Mouse (Mus musculus) intestine, embryonic 16.5 days (tissue): Measurements from ENCODE around the gene Pou2f1. TPM values are rescaled to one million over a fixed set of nuclear protein-coding genes. Genes with fewer than 3 reads are reported as not detected.

Experiments used
- ATAC-seq: fragments of 200-750 bp; cut with Nextera tagmentation; 2 replicates; pipeline ENCODE4 v1.8.0; 2017; ENCODE audit warnings: moderate TSS enrichment, moderate library complexity
- H3K27ac ChIP-seq: fragments of 300-500 bp; sonication (generic); 2 replicates; pipeline ENCODE4 v1.5.1; 2014; ENCODE audit warnings: mild to moderate bottlenecking, low read length
- H3K27me3 ChIP-seq: fragments of 300-500 bp; sonication (generic); replicated peaks from 2 replicates; pipeline ENCODE4 v1.6.1; 2014; ENCODE audit warnings: low read length, control low read depth, mixed read lengths; ENCODE audit not compliant: control insufficient read depth, insufficient read depth
- H3K36me3 ChIP-seq: fragments of 300-500 bp; sonication (generic); 2 replicates; pipeline ENCODE4 v1.6.1; 2014; ENCODE audit warnings: low read length, control low read depth; ENCODE audit not compliant: control insufficient read depth, insufficient read depth
- H3K4me1 ChIP-seq: fragments of 300-500 bp; sonication (generic); 2 replicates; pipeline ENCODE4 v1.6.1; 2014; ENCODE audit warnings: low read length, control low read depth, mixed read lengths; ENCODE audit not compliant: control insufficient read depth, insufficient read depth
- H3K4me2 ChIP-seq: fragments of 300-500 bp; sonication (generic); 2 replicates; pipeline ENCODE4 v1.6.1; 2014; ENCODE audit warnings: low read depth, low read length, control low read depth
- H3K4me3 ChIP-seq: fragments of 300-500 bp; sonication (generic); 2 replicates; pipeline ENCODE4 v1.5.1; 2014; ENCODE audit warnings: mild to moderate bottlenecking, low read length
- H3K9ac ChIP-seq: fragments of 300-500 bp; sonication (generic); 2 replicates; pipeline ENCODE4 v1.6.1; 2014; ENCODE audit warnings: low read depth, low read length
- H3K9me3 ChIP-seq: fragments of 300-500 bp; sonication (generic); 2 replicates; pipeline ENCODE4 v1.6.1; 2016; ENCODE audit warnings: low read length, control low read depth; ENCODE audit not compliant: control insufficient read depth
- WGBS: fragments of 180-500 bp; shearing (Covaris S2); extraction: QIAGEN DNeasy Blood & Tissue Kit; methylation state at CpG from one replicate; pipeline ENCODE4 v1.1.7; 2014; 5-methylcytosine and 5-hydroxymethylcytosine counted together
- polyA plus RNA-seq: library from polyadenylated mRNA; unstranded; fragments of >200 nt; fragmentation: Nextera tagmentation; extraction: Ambion mirVana; gene quantifications from 2 replicates; pipeline ENCODE4 v1.2.1, GENCODE M21; 2015

The Pou2f1 gene
- polyA plus RNA-seq, 1 experiment from 2014 or later: 8.4 TPM

DNA sequence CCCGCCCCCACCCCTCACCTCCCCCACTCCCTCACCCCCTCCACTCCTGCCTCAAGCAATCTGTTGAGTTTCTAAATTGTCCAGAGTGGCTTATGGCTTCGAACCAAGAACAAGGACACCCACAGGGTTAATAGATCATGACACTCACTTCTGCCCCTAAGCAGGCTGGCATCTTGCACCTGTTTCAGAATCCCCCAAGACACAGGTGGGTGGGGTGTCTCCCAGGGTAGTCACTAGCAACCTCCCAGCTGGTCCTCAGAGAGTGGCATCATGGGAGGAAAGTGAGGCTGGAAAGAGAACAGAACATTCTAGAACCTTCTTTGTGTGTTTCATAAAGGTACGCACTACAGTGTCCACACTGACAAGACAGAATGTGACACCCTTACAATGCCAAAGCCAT, 158.9 kb downstream of the Pou2f1 start:
- Histone ChIP-seq H3K27me3 (peaks cover 14% of the 10 kb centered on the region), H3K9me3 (no peaks in the 10 kb centered on the region), H3K27ac (no peak overlapping the region), H3K4me1 (peaks cover 9% of the 10 kb centered on the region), H3K36me3 (no peaks in the 10 kb centered on the region), H3K4me3 (no peak overlapping the region), H3K9ac (no peak overlapping the region), H3K4me2 (no peak overlapping the region)
- ATAC-seq: no peak
- WGBS: 85% methylated on average over 3 of the region's 3 CpGs

DNA sequence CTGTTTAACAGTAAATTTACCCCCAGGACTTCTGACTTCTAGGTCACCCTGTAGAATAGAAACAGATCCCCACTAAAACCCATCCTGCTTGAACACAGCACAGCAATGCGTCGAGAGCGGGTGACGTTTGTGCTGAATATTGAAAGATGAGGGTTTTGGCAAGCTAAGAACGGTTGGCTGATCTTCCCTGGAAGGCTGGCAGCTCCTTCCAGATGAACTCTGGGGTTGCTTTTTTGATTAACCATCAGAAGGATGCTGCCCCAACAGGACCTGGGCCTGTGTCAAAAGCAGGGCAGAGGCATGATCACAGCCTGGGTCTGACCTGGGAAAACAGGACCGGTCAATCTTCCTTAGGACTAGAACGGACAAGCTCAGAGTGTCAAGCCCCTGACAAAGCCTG, 160.3 kb downstream of the Pou2f1 start:
- no peak overlapping the region for H3K4me3 ChIP-seq
- no peak overlapping the region for H3K9ac ChIP-seq
- H3K9me3 ChIP-seq: no peaks in the 10 kb centered on the region
- H3K27ac ChIP-seq: no peak overlapping the region
- 82% methylated on average over 7 of the region's 7 CpGs for WGBS
- H3K4me1 ChIP-seq: peaks cover 17% of the 10 kb centered on the region
- no peak overlapping the region for H3K4me2 ChIP-seq
- no peaks in the 10 kb centered on the region for H3K36me3 ChIP-seq
- peaks cover 14% of the 10 kb centered on the region for H3K27me3 ChIP-seq
- no peak for ATAC-seq

DNA sequence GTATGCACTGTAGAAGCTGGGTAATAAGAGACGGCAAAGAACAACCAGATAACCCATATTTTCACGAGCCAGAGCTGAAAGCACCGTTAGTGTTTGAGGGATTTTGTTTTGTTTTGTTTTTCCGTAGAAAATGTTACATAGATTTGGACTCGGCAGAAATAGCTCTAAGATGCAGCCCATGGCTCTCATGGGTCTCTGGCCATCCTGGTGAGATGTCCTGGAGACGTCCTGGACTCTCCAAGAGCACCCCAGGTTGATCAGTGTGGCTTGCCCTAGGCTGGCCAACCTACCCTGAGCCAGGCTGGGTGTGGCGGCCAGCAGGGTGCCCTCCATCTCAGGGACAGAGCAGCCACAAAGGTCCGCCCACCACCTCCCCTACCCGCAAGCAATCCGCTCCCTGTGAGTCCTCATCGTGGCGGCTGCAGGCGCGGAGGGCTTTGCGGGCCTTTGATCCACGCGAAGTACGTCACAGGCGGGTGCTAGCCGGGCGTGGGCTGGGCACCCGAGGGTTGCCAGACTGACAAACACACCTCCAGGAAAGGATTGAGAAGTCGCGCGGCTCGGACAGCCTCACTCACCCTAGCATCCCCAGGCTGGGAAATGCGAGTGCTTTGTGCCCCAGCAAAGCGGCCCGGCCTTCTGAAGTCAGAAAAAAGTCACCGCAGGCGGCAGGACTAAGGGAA, 161.8 kb downstream of the Pou2f1 start:
- no peaks in the 10 kb centered on the region for H3K9me3 ChIP-seq
- no peaks in the 10 kb centered on the region for H3K36me3 ChIP-seq
- no peak for ATAC-seq
- peak overlapping the region; percentile 47 for H3K4me2 ChIP-seq
- H3K27me3 ChIP-seq: peaks cover 12% of the 10 kb centered on the region
- peak overlapping the region; percentile 57 for H3K9ac ChIP-seq
- H3K27ac ChIP-seq: no peak overlapping the region
- 18% methylated on average over 31 of the region's 31 CpGs for WGBS
- H3K4me3 ChIP-seq: peak overlapping the region; percentile 36
- H3K4me1 ChIP-seq: peaks cover 30% of the 10 kb centered on the region

DNA sequence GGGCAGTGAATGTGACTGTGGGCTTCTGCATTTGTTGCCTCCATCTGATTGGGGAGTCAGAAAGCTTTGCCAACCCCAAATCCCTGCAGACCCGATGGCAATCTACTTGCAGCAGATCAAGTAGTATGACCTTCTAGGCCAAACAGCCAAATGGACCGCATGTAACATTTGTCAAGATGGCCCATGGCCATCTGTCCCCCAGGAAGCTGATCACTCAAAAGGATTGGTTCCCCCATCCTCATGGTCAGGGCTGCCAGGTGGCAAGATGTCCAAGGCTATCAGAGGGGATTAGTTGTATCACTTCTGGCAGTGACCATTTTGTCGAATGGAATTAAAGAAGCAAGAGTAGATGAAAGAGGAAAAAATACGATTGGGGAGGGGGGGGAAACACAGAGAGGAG, 163.3 kb downstream of the Pou2f1 start:
- H3K4me1 ChIP-seq: peaks cover 24% of the 10 kb centered on the region; the same call in 1 of the 2 replicates
- H3K9ac ChIP-seq: no peak overlapping the region
- H3K27me3 ChIP-seq: peaks cover 8% of the 10 kb centered on the region
- WGBS: 82% methylated on average over 4 of the region's 4 CpGs
- H3K4me2 ChIP-seq: no peak overlapping the region
- no peaks in the 10 kb centered on the region for H3K9me3 ChIP-seq
- H3K36me3 ChIP-seq: no peaks in the 10 kb centered on the region
- no peak for ATAC-seq
- no peak overlapping the region for H3K27ac ChIP-seq
- no peak overlapping the region for H3K4me3 ChIP-seq

DNA sequence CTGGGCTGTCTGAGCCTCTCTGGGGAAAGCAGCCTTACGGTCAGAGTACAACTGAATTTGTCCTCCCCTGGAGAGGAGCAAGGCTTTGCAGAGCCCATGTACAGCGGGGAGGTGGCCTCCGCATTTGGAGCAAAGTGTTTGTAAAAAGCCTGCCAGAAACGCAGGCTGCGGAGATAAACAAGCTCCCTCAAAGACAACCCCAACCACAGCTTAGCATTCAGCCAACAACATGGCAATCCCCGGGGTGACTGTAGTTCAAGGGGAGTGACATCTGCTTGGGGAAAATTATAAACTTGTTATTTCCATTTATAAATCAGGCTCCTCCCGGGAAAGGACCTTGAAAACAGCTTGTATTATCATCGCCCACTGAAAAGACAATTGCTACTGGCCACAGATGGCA, 164.9 kb downstream of the Pou2f1 start:
- peak; percentile 45 for ATAC-seq
- H3K36me3 ChIP-seq: no peaks in the 10 kb centered on the region
- H3K4me2 ChIP-seq: no peak overlapping the region
- peak overlapping the region; percentile 46 for H3K27ac ChIP-seq
- no peak overlapping the region for H3K9ac ChIP-seq
- H3K27me3 ChIP-seq: peaks cover 8% of the 10 kb centered on the region
- H3K4me3 ChIP-seq: no peak overlapping the region
- H3K9me3 ChIP-seq: no peaks in the 10 kb centered on the region
- WGBS: 32% methylated on average over 8 of the region's 8 CpGs
- H3K4me1 ChIP-seq: peaks cover 25% of the 10 kb centered on the region; the same call in 1 of the 2 replicates

DNA sequence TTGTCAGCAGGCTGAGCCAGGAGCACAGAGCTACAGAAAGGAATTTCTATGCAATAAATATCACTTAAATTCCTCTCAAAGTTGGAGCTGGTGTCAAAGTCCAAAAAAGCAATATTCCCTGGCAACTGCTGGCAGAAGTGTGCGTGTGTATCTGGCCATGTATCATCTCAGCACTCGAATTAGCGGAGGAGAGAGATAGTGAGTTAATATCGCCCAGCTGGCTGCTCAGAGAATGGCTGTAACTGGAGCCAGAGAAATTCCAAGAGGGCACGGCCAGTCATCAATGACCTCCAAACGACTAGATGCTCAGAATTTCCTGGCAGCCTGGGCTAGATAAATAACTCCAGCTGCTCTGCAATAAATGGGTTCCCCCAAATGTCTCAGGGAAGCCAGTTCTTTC, 166.0 kb downstream of the Pou2f1 start:
- H3K36me3 ChIP-seq: no peaks in the 10 kb centered on the region
- no peak overlapping the region for H3K9ac ChIP-seq
- 10% methylated on average over 6 of the region's 6 CpGs for WGBS
- no peaks in the 10 kb centered on the region for H3K9me3 ChIP-seq
- ATAC-seq: peak; percentile 40; the same call in 1 of the 2 replicates
- H3K4me1 ChIP-seq: peaks cover 25% of the 10 kb centered on the region; the same call in 1 of the 2 replicates
- H3K4me2 ChIP-seq: no peak overlapping the region
- no peak overlapping the region for H3K4me3 ChIP-seq
- H3K27me3 ChIP-seq: peaks cover 8% of the 10 kb centered on the region
- H3K27ac ChIP-seq: no peak overlapping the region

DNA sequence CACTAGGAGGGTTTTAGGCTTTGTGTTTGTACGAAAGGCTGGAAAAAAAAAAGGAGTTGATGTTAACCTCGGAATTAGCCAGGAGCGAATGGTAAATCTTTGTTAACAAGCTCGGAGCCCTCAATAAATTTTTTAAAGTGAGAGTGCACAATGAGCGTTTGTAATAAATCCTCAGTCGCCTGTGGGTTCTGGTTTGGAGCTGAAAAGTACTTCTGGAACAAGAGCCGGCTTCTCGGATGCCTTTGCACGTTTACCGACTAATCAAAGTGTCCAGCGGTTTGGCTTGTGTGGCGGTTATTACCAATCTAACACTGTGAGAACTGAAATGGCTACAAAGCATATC, 167.9 kb downstream of the Pou2f1 start:
- peaks cover under 1% of the 10 kb centered on the region; the same call in 1 of the 2 replicates for H3K27me3 ChIP-seq
- no peak for ATAC-seq
- no peak overlapping the region for H3K9ac ChIP-seq
- 0 out of 2 replicates have a peak overlapping the region, but pooled peaks have one; percentile 6 for H3K4me3 ChIP-seq
- 26% methylated on average over 12 of the region's 12 CpGs for WGBS
- H3K4me2 ChIP-seq: peak overlapping the region; percentile 32
- no peak overlapping the region for H3K27ac ChIP-seq
- peaks cover 25% of the 10 kb centered on the region; the same call in 1 of the 2 replicates for H3K4me1 ChIP-seq
- no peaks in the 10 kb centered on the region for H3K36me3 ChIP-seq
- H3K9me3 ChIP-seq: no peaks in the 10 kb centered on the region

DNA sequence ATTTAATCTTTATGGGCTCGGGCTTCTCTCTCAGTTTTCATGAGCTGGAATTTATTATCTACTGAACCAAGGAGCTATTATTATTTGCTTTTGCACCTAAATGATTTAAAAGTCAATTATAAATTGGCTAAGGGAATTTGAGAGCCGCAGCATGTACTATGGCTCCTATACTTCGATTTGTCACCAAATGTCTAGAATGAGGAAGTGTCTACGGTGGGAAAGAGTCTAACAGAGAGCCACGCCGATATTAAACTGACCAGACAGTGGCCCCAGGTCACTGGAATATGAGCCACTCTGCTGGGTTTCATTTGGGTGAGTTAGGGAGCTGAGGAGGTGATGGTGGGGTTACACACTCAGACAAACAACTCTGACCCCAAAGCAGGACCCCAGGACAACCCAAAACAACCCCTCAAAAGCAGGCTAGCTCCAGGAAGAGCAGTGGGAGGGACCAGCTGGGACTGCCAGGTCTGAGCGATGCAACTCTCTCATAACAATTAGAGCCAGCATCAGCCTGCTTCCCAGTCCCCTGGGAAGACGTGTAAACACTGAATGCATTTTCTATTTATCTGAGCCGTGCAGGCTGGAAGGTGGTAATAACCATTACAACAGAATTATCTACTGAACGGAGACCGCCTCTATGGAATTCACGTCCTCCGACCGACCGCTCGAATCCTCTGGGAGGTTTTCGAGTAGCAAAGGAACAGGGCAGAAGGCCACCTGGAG, 168.4 kb downstream of the Pou2f1 start:
- peaks cover 25% of the 10 kb centered on the region; the same call in 1 of the 2 replicates for H3K4me1 ChIP-seq
- no peak for ATAC-seq
- no peaks in the 10 kb centered on the region for H3K36me3 ChIP-seq
- H3K9ac ChIP-seq: no peak overlapping the region
- no peak overlapping the region for H3K27ac ChIP-seq
- 0 out of 2 replicates have a peak overlapping the region, but pooled peaks have one; percentile 6 for H3K4me3 ChIP-seq
- no peaks in the 10 kb centered on the region; the same call in 1 of the 2 replicates for H3K27me3 ChIP-seq
- H3K4me2 ChIP-seq: peak overlapping the region; percentile 32
- no peaks in the 10 kb centered on the region for H3K9me3 ChIP-seq
- WGBS: 23% methylated on average over 17 of the region's 17 CpGs

DNA sequence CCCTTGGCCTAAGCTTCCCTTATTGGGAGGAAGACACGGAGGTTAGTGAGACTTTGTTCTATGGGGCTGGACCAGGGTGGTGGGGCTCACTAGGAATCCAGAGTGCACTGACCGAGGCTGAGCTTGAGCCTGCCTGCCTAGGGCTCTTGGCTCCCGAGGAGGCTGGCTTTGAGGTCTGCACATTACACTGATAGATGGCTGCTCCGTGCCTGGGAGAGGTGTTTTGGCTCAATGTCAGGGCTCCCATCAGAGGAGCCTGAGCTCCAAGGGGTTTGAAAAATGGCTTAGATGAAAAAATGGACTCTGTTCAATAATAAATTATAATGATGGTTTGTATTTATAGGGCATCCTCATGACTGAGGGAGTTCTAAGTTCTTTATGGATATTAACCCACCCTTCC, 169.2 kb downstream of the Pou2f1 start:
- Histone ChIP-seq H3K27ac (no peak overlapping the region), H3K36me3 (no peaks in the 10 kb centered on the region), H3K27me3 (no peaks in the 10 kb centered on the region), H3K4me1 (peaks cover 25% of the 10 kb centered on the region; the same call in 1 of the 2 replicates), H3K4me2 (no peak overlapping the region), H3K9me3 (no peaks in the 10 kb centered on the region), H3K9ac (no peak overlapping the region), H3K4me3 (no peak overlapping the region)
- WGBS: 33% methylated on average over 4 of the region's 4 CpGs
- ATAC-seq: no peak
